Mouse (Mus musculus): Measurements from ENCODE around the gene Ghdc. TPM values are rescaled to one million over a fixed set of nuclear protein-coding genes. Genes with fewer than 3 reads are reported as not detected.

Ghdc gene
- not detected in 2 replicates for polyA plus RNA-seq (2012; ENCODE audit: insufficient read depth, insufficient read length, low replicate concordance, missing spikeins)

GRCm38 (mm10) chr11:100770646-100771408 is at the start of gene Ghdc:
Ghdc (minus strand) TSS chr11:100770957.
- Histone ChIP-seq H3K27ac (ENCODE audit: insufficient read depth, low read depth, low read length) (no peak within 1 kb of the TSS), H3K4me1 (ENCODE audit: control insufficient read depth, insufficient read depth, low read length) (peaks cover 10% of the 10 kb centered on the region), H3K4me3 (ENCODE audit: insufficient read depth, low read depth, low read length) (peak within 1 kb of the TSS; percentile 49)
- TF ChIP-seq CTCF (IDR thresholded peaks at IDR 0.05; ENCODE audit: insufficient read depth, low read depth, low read length): no peak
- TF ChIP-seq POLR2A (IDR thresholded peaks at IDR 0.05; ENCODE audit: insufficient read depth, low read depth, low read length): no peak
- 21% methylated on average over 17 of the region's 17 CpGs for WGBS

- TF ChIP-seq POLR2A (IDR thresholded peaks at IDR 0.05; ENCODE audit: insufficient read depth, low read depth, low read length): no peak
- no peak for TF ChIP-seq CTCF (IDR thresholded peaks at IDR 0.05; ENCODE audit: insufficient read depth, low read depth, low read length)
- 71% methylated on average over 8 of the region's 8 CpGs for WGBS
- H3K4me3 ChIP-seq (ENCODE audit: insufficient read depth, low read depth, low read length): no peak overlapping the region
- no peak overlapping the region for H3K27ac ChIP-seq (ENCODE audit: insufficient read depth, low read depth, low read length)
- peaks cover 26% of the 10 kb centered on the region for H3K4me1 ChIP-seq (ENCODE audit: control insufficient read depth, insufficient read depth, low read length)
Observed at GRCm38 (mm10) chr11:100820047-100820446, 49.3 kb upstream of the Ghdc start.

- 85% methylated on average over 16 of the region's 16 CpGs for WGBS
- no peak overlapping the region for H3K27ac ChIP-seq (ENCODE audit: insufficient read depth, low read depth, low read length)
- TF ChIP-seq POLR2A (IDR thresholded peaks at IDR 0.05; ENCODE audit: insufficient read depth, low read depth, low read length) (no peak), CTCF (IDR thresholded peaks at IDR 0.05; ENCODE audit: insufficient read depth, low read depth, low read length) (no peak)
- peaks cover 24% of the 10 kb centered on the region for H3K4me1 ChIP-seq (ENCODE audit: control insufficient read depth, insufficient read depth, low read length)
- no peak overlapping the region for H3K4me3 ChIP-seq (ENCODE audit: insufficient read depth, low read depth, low read length)
Observed at GRCm38 (mm10) chr11:100819626-100820025, 48.9 kb upstream of the Ghdc start.

GRCm38 (mm10) chr11:100819048-100819447 is 48.3 kb upstream of the Ghdc start:
- H3K27ac ChIP-seq (ENCODE audit: insufficient read depth, low read depth, low read length): no peak overlapping the region
- no peak overlapping the region for H3K4me3 ChIP-seq (ENCODE audit: insufficient read depth, low read depth, low read length)
- 90% methylated on average over 8 of the region's 8 CpGs for WGBS
- TF ChIP-seq CTCF (IDR thresholded peaks at IDR 0.05; ENCODE audit: insufficient read depth, low read depth, low read length): no peak
- no peak for TF ChIP-seq POLR2A (IDR thresholded peaks at IDR 0.05; ENCODE audit: insufficient read depth, low read depth, low read length)
- peaks cover 26% of the 10 kb centered on the region for H3K4me1 ChIP-seq (ENCODE audit: control insufficient read depth, insufficient read depth, low read length)

- no peak overlapping the region for H3K4me3 ChIP-seq (ENCODE audit: insufficient read depth, low read depth, low read length)
- no peak overlapping the region for H3K27ac ChIP-seq (ENCODE audit: insufficient read depth, low read depth, low read length)
- WGBS: 85% methylated on average over 15 of the region's 15 CpGs
- TF ChIP-seq CTCF (IDR thresholded peaks at IDR 0.05; ENCODE audit: insufficient read depth, low read depth, low read length) (no peak), POLR2A (IDR thresholded peaks at IDR 0.05; ENCODE audit: insufficient read depth, low read depth, low read length) (no peak)
- peaks cover 26% of the 10 kb centered on the region for H3K4me1 ChIP-seq (ENCODE audit: control insufficient read depth, insufficient read depth, low read length)
Observed at GRCm38 (mm10) chr11:100818359-100819012, 47.7 kb upstream of the Ghdc start.

- TF ChIP-seq CTCF (IDR thresholded peaks at IDR 0.05; ENCODE audit: insufficient read depth, low read depth, low read length) (no peak), POLR2A (IDR thresholded peaks at IDR 0.05; ENCODE audit: insufficient read depth, low read depth, low read length) (no peak)
- WGBS: 84% methylated on average over 9 of the region's 9 CpGs
- Histone ChIP-seq H3K4me3 (ENCODE audit: insufficient read depth, low read depth, low read length) (no peak overlapping the region), H3K27ac (ENCODE audit: insufficient read depth, low read depth, low read length) (no peak overlapping the region), H3K4me1 (ENCODE audit: control insufficient read depth, insufficient read depth, low read length) (peaks cover 22% of the 10 kb centered on the region)
Observed at GRCm38 (mm10) chr11:100817311-100817710, 46.6 kb upstream of the Ghdc start.

- WGBS: 64% methylated on average over 4 of the region's 4 CpGs
- Histone ChIP-seq H3K4me3 (ENCODE audit: insufficient read depth, low read depth, low read length) (no peak overlapping the region), H3K27ac (ENCODE audit: insufficient read depth, low read depth, low read length) (no peak overlapping the region), H3K4me1 (ENCODE audit: control insufficient read depth, insufficient read depth, low read length) (peaks cover 19% of the 10 kb centered on the region)
- TF ChIP-seq CTCF (IDR thresholded peaks at IDR 0.05; ENCODE audit: insufficient read depth, low read depth, low read length) (no peak), POLR2A (IDR thresholded peaks at IDR 0.05; ENCODE audit: insufficient read depth, low read depth, low read length) (no peak)
Observed at GRCm38 (mm10) chr11:100816801-100817200, 46.0 kb upstream of the Ghdc start.

GRCm38 (mm10) chr11:100816342-100816741 is 45.6 kb upstream of the Ghdc start:
- Histone ChIP-seq H3K4me1 (ENCODE audit: control insufficient read depth, insufficient read depth, low read length) (peaks cover 16% of the 10 kb centered on the region), H3K27ac (ENCODE audit: insufficient read depth, low read depth, low read length) (no peak overlapping the region), H3K4me3 (ENCODE audit: insufficient read depth, low read depth, low read length) (no peak overlapping the region)
- WGBS: 88% methylated on average over 3 of the region's 3 CpGs
- TF ChIP-seq POLR2A (IDR thresholded peaks at IDR 0.05; ENCODE audit: insufficient read depth, low read depth, low read length) (no peak), CTCF (IDR thresholded peaks at IDR 0.05; ENCODE audit: insufficient read depth, low read depth, low read length) (no peak)

GRCm38 (mm10) chr11:100814498-100814897 is 43.7 kb upstream of the Ghdc start:
- H3K4me3 ChIP-seq (ENCODE audit: insufficient read depth, low read depth, low read length): no peak overlapping the region
- TF ChIP-seq POLR2A (IDR thresholded peaks at IDR 0.05; ENCODE audit: insufficient read depth, low read depth, low read length) (no peak), CTCF (IDR thresholded peaks at IDR 0.05; ENCODE audit: insufficient read depth, low read depth, low read length) (no peak)
- H3K4me1 ChIP-seq (ENCODE audit: control insufficient read depth, insufficient read depth, low read length): peaks cover 11% of the 10 kb centered on the region
- H3K27ac ChIP-seq (ENCODE audit: insufficient read depth, low read depth, low read length): no peak overlapping the region
- WGBS: 70% methylated on average over 13 of the region's 13 CpGs
